Mouse (Mus musculus): ENCODE results near the gene Zfp874b. TPM values are rescaled to one million over a fixed set of nuclear protein-coding genes. Genes with fewer than 3 reads are reported as not detected.

The Zfp874b gene
- polyA plus RNA-seq (2017; shearing (Covaris generic)): 11.5 TPM

GRCm38 (mm10) chr13:67483625-67484423 lies at the start of gene Zfp874b:
Zfp874b (minus strand) TSS chr13:67484258.

GRCm38 (mm10) chr13:67525753-67526410 lies 41.8 kb upstream of the Zfp874b start, which contains the start of the genes Gm26965 and Zfp87:
Gm26965 (minus strand) TSS chr13:67526151.
Zfp87 (minus strand) TSS chr13:67526177.

GRCm38 (mm10) chr13:67500084-67500719 lies 16.1 kb upstream of the Zfp874b start, which contains the start of gene Zfp58:
Zfp58 (minus strand) TSS chr13:67500555.

GRCm38 (mm10) chr13:67451172-67452020 lies 32.7 kb downstream of the Zfp874b start, which contains the start of gene Zfp874a:
Zfp874a (minus strand) TSS chr13:67451624.

Other genes starting within 250 kb of the Zfp874b start
- gene Zfp458, start 205.8 kb downstream of the Zfp874b start, polyA plus RNA-seq (2017; shearing (Covaris generic)): 2.3 TPM
- 0.77 TPM for gene Zfp457, start 177.8 kb downstream of the Zfp874b start, polyA plus RNA-seq (2017; shearing (Covaris generic))
- gene Zfp595, start 151.7 kb downstream of the Zfp874b start, polyA plus RNA-seq (2017; shearing (Covaris generic)): 7.8 TPM
- gene Gm28044, start 123.7 kb downstream of the Zfp874b start, polyA plus RNA-seq (2017; shearing (Covaris generic)): 0.78 TPM
- 3.3 TPM for gene Zfp953, start 123.7 kb downstream of the Zfp874b start, polyA plus RNA-seq (2017; shearing (Covaris generic))
- 1.2 TPM for gene Gm28041, start 108.5 kb downstream of the Zfp874b start, polyA plus RNA-seq (2017; shearing (Covaris generic))
- 6.9 TPM for gene Zfp456, start 108.4 kb downstream of the Zfp874b start, polyA plus RNA-seq (2017; shearing (Covaris generic))
- 21.4 TPM for gene Zfp429, start 84.4 kb downstream of the Zfp874b start, polyA plus RNA-seq (2017; shearing (Covaris generic))
- 4.0 TPM for gene Zfp459, start 62.8 kb downstream of the Zfp874b start, polyA plus RNA-seq (2017; shearing (Covaris generic))
- 15.4 TPM for gene Zfp874a, start 32.6 kb downstream of the Zfp874b start, polyA plus RNA-seq (2017; shearing (Covaris generic))
- 15.2 TPM for gene Zfp58, start 16.3 kb upstream of the Zfp874b start, polyA plus RNA-seq (2017; shearing (Covaris generic))
- not detected for gene Gm26965, start 41.9 kb upstream of the Zfp874b start, polyA plus RNA-seq (2017; shearing (Covaris generic))
- 41.3 TPM for gene Zfp87, start 41.9 kb upstream of the Zfp874b start, polyA plus RNA-seq (2017; shearing (Covaris generic))
- 18.8 TPM for gene Zfp748, start 69.6 kb upstream of the Zfp874b start, polyA plus RNA-seq (2017; shearing (Covaris generic))
- gene Zfp729b, start 125.4 kb upstream of the Zfp874b start, polyA plus RNA-seq (2017; shearing (Covaris generic)): 7.9 TPM
- gene Gm49345, start 153.5 kb upstream of the Zfp874b start, polyA plus RNA-seq (2017; shearing (Covaris generic)): 3.7 TPM
- 9.0 TPM for gene Zfp729a, start 153.5 kb upstream of the Zfp874b start, polyA plus RNA-seq (2017; shearing (Covaris generic))
- gene Zfp738, start 202.8 kb upstream of the Zfp874b start, polyA plus RNA-seq (2017; shearing (Covaris generic)): 20.4 TPM
- gene Zfp65, start 244.9 kb upstream of the Zfp874b start, polyA plus RNA-seq (2017; shearing (Covaris generic)): 9.5 TPM